Mouse (Mus musculus) ES-E14 (cell line): ENCODE results near the gene Olfr251. TPM values are rescaled to one million over a fixed set of nuclear protein-coding genes. Genes with fewer than 3 reads are reported as not detected.

ENCODE experiments used
- DNase-seq: peaks from one replicate; pipeline ENCODE4 v3.0.0-alpha.2; 2013; ENCODE audit warnings: low read depth, low spot score
- H3K27ac ChIP-seq: 2 replicates; pipeline ENCODE4 v1.5.1; 2012; ENCODE audit warnings: low read depth, mild to moderate bottlenecking, low read length, moderate library complexity, mixed read lengths; ENCODE audit not compliant: poor library complexity, insufficient read depth, severe bottlenecking
- H3K36me3 ChIP-seq: 2 replicates; pipeline ENCODE4 v1.6.1; 2012; ENCODE audit warnings: mild to moderate bottlenecking, low read length, moderate library complexity, mixed read lengths; ENCODE audit not compliant: control insufficient read depth, poor library complexity, insufficient read depth, severe bottlenecking
- H3K4me1 ChIP-seq, 2 experiments: fragments of 150-350 bp in 1 of 2; sonication (generic) in 1 of 2; 2 replicates each; pipeline ENCODE4 v1.6.1; 2012; ENCODE audit warnings: low read length in 2 of 2, mild to moderate bottlenecking in 1 of 2, mixed read lengths in 1 of 2; ENCODE audit not compliant: control insufficient read depth in 2 of 2, insufficient read depth in 2 of 2, poor library complexity in 1 of 2
- H3K4me3 ChIP-seq, 2 experiments: fragments of 150-350 bp in 1 of 2; sonication (generic) in 1 of 2; 2 replicates each; pipeline ENCODE4 v1.5.1; 2012; ENCODE audit warnings: low read length in 2 of 2, low read depth in 1 of 2, mild to moderate bottlenecking in 1 of 2, mixed read lengths in 1 of 2; ENCODE audit not compliant: insufficient read depth in 1 of 2, poor library complexity in 1 of 2, severe bottlenecking in 1 of 2
- H3K9ac ChIP-seq: 2 replicates; pipeline ENCODE4 v1.6.1; 2012; ENCODE audit warnings: low read depth, mild to moderate bottlenecking, low read length, mixed read lengths; ENCODE audit not compliant: poor library complexity, insufficient read depth, severe bottlenecking
- H3K9me3 ChIP-seq: fragments of 150-350 bp; sonication (generic); 2 replicates; pipeline ENCODE4 v1.6.1; 2012; ENCODE audit warnings: low read depth, mild to moderate bottlenecking, low read length; ENCODE audit not compliant: control insufficient read depth, insufficient read depth
- CHD2 ChIP-seq: IDR thresholded peaks from 2 replicates; pipeline ENCODE4 v1.6.1; 2014; ENCODE audit warnings: mild to moderate bottlenecking, low read depth, low read length, inconsistent platforms
- HCFC1 ChIP-seq: IDR thresholded peaks from 2 replicates; pipeline ENCODE4 v1.6.1; 2012; ENCODE audit warnings: low read length, inconsistent platforms, borderline replicate concordance; ENCODE audit not compliant: insufficient read depth
- MAFK ChIP-seq: IDR thresholded peaks from 2 replicates; pipeline ENCODE4 v1.6.1; 2014; ENCODE audit warnings: mild to moderate bottlenecking, low read depth, low read length, inconsistent platforms; ENCODE audit not compliant: insufficient read depth
- ZC3H11A ChIP-seq: IDR thresholded peaks from 2 replicates; pipeline ENCODE4 v1.6.1; 2012; ENCODE audit warnings: low read depth, mild to moderate bottlenecking, inconsistent platforms, low read length, borderline replicate concordance
- ZNF384 ChIP-seq: IDR thresholded peaks from 2 replicates; pipeline ENCODE4 v1.6.1; 2012; ENCODE audit warnings: low read depth, low read length, inconsistent platforms
- in situ Hi-C, 2 experiments: fragments of 600-800 bp; cut with MboI; formaldehyde crosslinking; loops; one replicate each; pipeline ENCODE4 v1.15.1; 2025; ENCODE audit warnings: low sequenced_read_pairs in 2 of 2, inconsistent platforms in 1 of 2; ENCODE audit not compliant: unreplicated experiment in 2 of 2
- total RNA-seq: library from RNA; depleted of rRNA; stranded (reverse); fragments of 300-350 nt; gene quantifications from 2 replicates; pipeline ENCODE4 v1.2.3, GENCODE M21; 2012; rRNA removed

Gene Olfr251
- total RNA-seq, 1 experiment = not detected

- H3K4me1 ChIP-seq = no peaks in the 10 kb centered on the region
- TF ChIP-seq CHD2 = no peak
- no peak for TF ChIP-seq HCFC1
- TF ChIP-seq MAFK = no peak
- no peak for TF ChIP-seq ZNF384
- TF ChIP-seq ZC3H11A = no peak
- DNase-seq = no peak
- no peaks in the 10 kb centered on the region for H3K9me3 ChIP-seq
- no peak within 1 kb of the TSS for H3K4me3 ChIP-seq
- H3K9ac ChIP-seq = no peak within 1 kb of the TSS
- in situ Hi-C loops = no loop called here
- H3K36me3 ChIP-seq = no peaks in the 10 kb centered on the region
- no peak within 1 kb of the TSS for H3K27ac ChIP-seq
Observed at GRCm38 (mm10) chr9:38429155-38429554, 52.3 kb downstream of the Olfr251 start, which contains the start of gene Olfr901. Olfr901 (plus strand) TSS chr9:38429455.

Other genes starting within 250 kb of the Olfr251 start
- gene Olfr890, start 234.6 kb upstream of the Olfr251 start, total RNA-seq = not detected in 2 replicates
- gene Olfr891, start 196.3 kb upstream of the Olfr251 start, total RNA-seq = not detected in 2 replicates
- gene Olfr893, start 168.7 kb upstream of the Olfr251 start, total RNA-seq = not detected in 2 replicates
- not detected in 2 replicates for gene Olfr894, start 159.0 kb upstream of the Olfr251 start, total RNA-seq
- gene Olfr143, start 124.3 kb upstream of the Olfr251 start, total RNA-seq = not detected in 2 replicates
- gene Olfr895, start 109.2 kb upstream of the Olfr251 start, total RNA-seq = not detected in 2 replicates
- not detected in 2 replicates for gene Olfr896-ps1, start 86.0 kb upstream of the Olfr251 start, total RNA-seq
- not detected in 2 replicates for gene Olfr25, start 48.0 kb upstream of the Olfr251 start, total RNA-seq
- not detected in 2 replicates for gene Olfr898, start 28.7 kb upstream of the Olfr251 start, total RNA-seq
- not detected in 2 replicates for gene Olfr250, start 10.2 kb upstream of the Olfr251 start, total RNA-seq
- gene Olfr147, start 24.6 kb downstream of the Olfr251 start, total RNA-seq = 0.49 and 0.53 TPM in 2 replicates
- 0.26 and 0.58 TPM in 2 replicates for gene Olfr901, start 52.4 kb downstream of the Olfr251 start, total RNA-seq
- gene Olfr902, start 70.6 kb downstream of the Olfr251 start, total RNA-seq = not detected in 2 replicates
- not detected in 2 replicates for gene Olfr904, start 86.1 kb downstream of the Olfr251 start, total RNA-seq
- gene Olfr905, start 94.0 kb downstream of the Olfr251 start, total RNA-seq = not detected in 2 replicates
- gene Olfr906, start 110.0 kb downstream of the Olfr251 start, total RNA-seq = not detected in 2 replicates
- gene Olfr907, start 118.7 kb downstream of the Olfr251 start, total RNA-seq = not detected in 2 replicates
- gene Olfr911-ps1, start 144.5 kb downstream of the Olfr251 start, total RNA-seq = not detected in 2 replicates
- not detected in 2 replicates for gene Olfr910, start 160.8 kb downstream of the Olfr251 start, total RNA-seq
- not detected in 2 replicates for gene Olfr912, start 203.1 kb downstream of the Olfr251 start, total RNA-seq
- not detected in 2 replicates for gene Olfr913, start 215.7 kb downstream of the Olfr251 start, total RNA-seq
- gene Olfr914, start 228.0 kb downstream of the Olfr251 start, total RNA-seq = not detected in 2 replicates